Mouse (Mus musculus) CH12.LX (cell line): ENCODE results near the gene Dnajc7. TPM values are rescaled to one million over a fixed set of nuclear protein-coding genes. Genes with fewer than 3 reads are reported as not detected.

Experiments used
- DNase-seq: peaks from one replicate; pipeline ENCODE4 v3.0.0-alpha.2; 2013; ENCODE audit errors: extremely low read depth
- H3K27ac ChIP-seq: 2 replicates; pipeline ENCODE4 v1.5.1; 2012; ENCODE audit warnings: low read depth, mild to moderate bottlenecking, control low read depth, moderate library complexity; ENCODE audit not compliant: insufficient read depth
- H3K27me3 ChIP-seq: replicated peaks from 2 replicates; pipeline ENCODE3; 2012; ENCODE audit warnings: inconsistent platforms
- H3K36me3 ChIP-seq, 2 experiments: replicated peaks in 1 of 2; 2 replicates each; pipeline versions ENCODE3 to v1.6.1; 2012; ENCODE audit warnings: inconsistent platforms in 1 of 2, low read length in 1 of 2, mild to moderate bottlenecking in 1 of 2, mixed read lengths in 1 of 2, moderate library complexity in 1 of 2; ENCODE audit not compliant: control insufficient read depth in 1 of 2, insufficient read depth in 1 of 2
- H3K4me1 ChIP-seq, 2 experiments: 2 replicates each; pipeline ENCODE4 v1.6.1; 2012; ENCODE audit warnings: inconsistent platforms in 1 of 2, moderate library complexity in 1 of 2; ENCODE audit not compliant: insufficient read depth in 2 of 2, control insufficient read depth in 1 of 2
- H3K4me2 ChIP-seq: 2 replicates; pipeline ENCODE4 v1.6.1; 2012; ENCODE audit warnings: low read depth, mild to moderate bottlenecking, control low read depth; ENCODE audit not compliant: poor library complexity, insufficient read depth, severe bottlenecking
- H3K4me3 ChIP-seq, 3 experiments: fragments of 150-350 bp in 1 of 3; sonication (generic) in 1 of 3; replicated peaks in 1 of 3; 2 replicates each; pipeline versions ENCODE3 to v1.5.1; 2011 to 2012; ENCODE audit warnings: low read depth in 2 of 3, low read length in 2 of 3, mild to moderate bottlenecking in 2 of 3, moderate library complexity in 2 of 3, control low read depth in 1 of 3, improper control_type of control experiment in 1 of 3, inconsistent platforms in 1 of 3, mixed read lengths in 1 of 3; ENCODE audit not compliant: poor library complexity in 1 of 3
- H3K79me2 ChIP-seq: replicated peaks from 2 replicates; pipeline ENCODE4 v1.6.1; 2012; ENCODE audit warnings: mild to moderate bottlenecking, moderate library complexity; ENCODE audit not compliant: control insufficient read depth, poor library complexity, insufficient read depth, severe bottlenecking; ENCODE audit errors: extremely low read depth
- H3K9ac ChIP-seq: 2 replicates; pipeline ENCODE4 v1.6.1; 2012; ENCODE audit warnings: low read depth, mild to moderate bottlenecking, control low read depth, moderate library complexity; ENCODE audit not compliant: insufficient read depth
- H3K9me3 ChIP-seq: replicated peaks from 2 replicates; pipeline ENCODE3; 2012; ENCODE audit warnings: low read length, inconsistent platforms, mixed read lengths
- BHLHE40 ChIP-seq: IDR thresholded peaks from 2 replicates; pipeline ENCODE4 v1.6.1; 2011; ENCODE audit warnings: mild to moderate bottlenecking, low read depth, low read length, improper control_type of control experiment
- CHD1 ChIP-seq: IDR thresholded peaks from 2 replicates; pipeline ENCODE4 v1.6.1; 2012; ENCODE audit warnings: low read depth, low read length, improper control_type of control experiment, inconsistent platforms
- CTCF ChIP-seq, 2 experiments: IDR thresholded peaks in 1 of 2; conservative IDR thresholded peaks in 1 of 2; 2 replicates each; pipeline ENCODE4 v1.5.1; 2011 to 2012; ENCODE audit warnings: low read depth in 2 of 2, low read length in 2 of 2, improper control_type of control experiment in 1 of 2, inconsistent platforms in 1 of 2, mild to moderate bottlenecking in 1 of 2, moderate library complexity in 1 of 2
- E2F4 ChIP-seq: IDR thresholded peaks from 2 replicates; pipeline ENCODE4 v1.6.1; 2011; ENCODE audit warnings: low read depth, low read length, improper control_type of control experiment; ENCODE audit not compliant: insufficient replicate concordance
- ELF1 ChIP-seq: IDR thresholded peaks from 2 replicates; pipeline ENCODE4 v1.6.1; 2014; ENCODE audit warnings: low read depth, mild to moderate bottlenecking, inconsistent platforms, low read length, improper control_type of control experiment
- GABPA ChIP-seq: IDR thresholded peaks from 2 replicates; pipeline ENCODE4 v1.6.1; 2012; ENCODE audit warnings: low read depth, low read length, improper control_type of control experiment, inconsistent platforms; ENCODE audit not compliant: insufficient replicate concordance
- HCFC1 ChIP-seq: IDR thresholded peaks from 2 replicates; pipeline ENCODE4 v1.6.1; 2012; ENCODE audit warnings: low read depth, mild to moderate bottlenecking, inconsistent platforms, low read length, improper control_type of control experiment
- IRF4 ChIP-seq: IDR thresholded peaks from 2 replicates; pipeline ENCODE4 v1.6.1; 2014; ENCODE audit warnings: low read depth, mild to moderate bottlenecking, inconsistent platforms, low read length, improper control_type of control experiment
- JUND ChIP-seq: conservative IDR thresholded peaks from 2 replicates; pipeline ENCODE4 v1.6.1; 2011; ENCODE audit warnings: low read depth, low read length, improper control_type of control experiment
- MAX ChIP-seq: IDR thresholded peaks from 2 replicates; pipeline ENCODE4 v1.6.1; 2011; ENCODE audit warnings: low read length, improper control_type of control experiment
- MYC ChIP-seq: IDR thresholded peaks from 2 replicates; pipeline ENCODE4 v1.6.1; 2011; ENCODE audit warnings: low read depth, mild to moderate bottlenecking, improper control_type of control experiment, low read length
- NELFE ChIP-seq: IDR thresholded peaks from 2 replicates; pipeline ENCODE4 v1.6.1; 2011; ENCODE audit warnings: low read depth, low read length, improper control_type of control experiment
- PAX5 ChIP-seq: IDR thresholded peaks from 2 replicates; pipeline ENCODE4 v1.6.1; 2012; ENCODE audit warnings: low read length, inconsistent platforms, mixed read lengths
- POLR2A ChIP-seq: IDR thresholded peaks from 2 replicates; pipeline ENCODE4 v1.6.1; 2011; ENCODE audit warnings: low read depth, mild to moderate bottlenecking, improper control_type of control experiment, low read length
- POLR2AphosphoS2 ChIP-seq: IDR thresholded peaks from 2 replicates; pipeline ENCODE4 v1.6.1; 2011; ENCODE audit warnings: low read depth, low read length, improper control_type of control experiment
- RAD21 ChIP-seq: IDR thresholded peaks from 2 replicates; pipeline ENCODE4 v1.6.1; 2011; ENCODE audit warnings: low read depth, mild to moderate bottlenecking, low read length, improper control_type of control experiment, moderate library complexity
- RCOR1 ChIP-seq: conservative IDR thresholded peaks from 2 replicates; pipeline ENCODE4 v1.6.1; 2012; ENCODE audit warnings: low read depth, mild to moderate bottlenecking, inconsistent platforms, low read length, improper control_type of control experiment
- SIN3A ChIP-seq: IDR thresholded peaks from 2 replicates; pipeline ENCODE4 v1.6.1; 2012; ENCODE audit warnings: low read length, improper control_type of control experiment, inconsistent platforms
- TCF12 ChIP-seq: IDR thresholded peaks from 2 replicates; pipeline ENCODE4 v1.6.1; 2014; ENCODE audit warnings: low read depth, mild to moderate bottlenecking, inconsistent platforms, low read length, improper control_type of control experiment
- UBTF ChIP-seq: IDR thresholded peaks from 2 replicates; pipeline ENCODE4 v1.6.1; 2012; ENCODE audit warnings: low read depth, mild to moderate bottlenecking, inconsistent platforms, low read length, improper control_type of control experiment, moderate library complexity
- ZC3H11A ChIP-seq: IDR thresholded peaks from 2 replicates; pipeline ENCODE4 v1.6.1; 2012; ENCODE audit warnings: low read depth, mild to moderate bottlenecking, inconsistent platforms, low read length, improper control_type of control experiment
- ZKSCAN1 ChIP-seq: IDR thresholded peaks from 2 replicates; pipeline ENCODE4 v1.6.1; 2012; ENCODE audit warnings: low read depth, inconsistent platforms, low read length, improper control_type of control experiment, borderline replicate concordance
- ZMIZ1 ChIP-seq: IDR thresholded peaks from 2 replicates; pipeline ENCODE4 v1.6.1; 2012; ENCODE audit warnings: low read depth, mild to moderate bottlenecking, inconsistent platforms, low read length, improper control_type of control experiment
- ZNF384 ChIP-seq: IDR thresholded peaks from 2 replicates; pipeline ENCODE4 v1.6.1; 2012; ENCODE audit warnings: low read depth, low read length, improper control_type of control experiment, inconsistent platforms
- dilution Hi-C: fragments of 300-500 bp; cut with MboI; formaldehyde crosslinking; loops from 2 replicates; pipeline ENCODE4 v1.14.3; 2020; ENCODE audit warnings: low sequenced_read_pairs; ENCODE audit not compliant: extremely low pct_unique_long_range_greater_than_20kb, extremely low pct_ligation_motif_present
- in situ Hi-C: fragments of 300-500 bp; cut with MboI; formaldehyde crosslinking; loops from 3 replicates; pipeline ENCODE4 v1.14.3; 2019; ENCODE audit warnings: low sequenced_read_pairs, low pct_ligation_motif_present, low pct_unique_long_range_greater_than_20kb, mixed read lengths
- polyA plus RNA-seq: library from polyadenylated mRNA; unstranded; fragments of >175 nt; gene quantifications from 2 replicates; pipeline ENCODE4 v1.2.1, GENCODE M21; 2012; ENCODE audit warnings: low read depth; ENCODE audit not compliant: insufficient read length
- total RNA-seq, 2 experiments: library from RNA; depleted of rRNA; stranded (reverse); fragments of 300-350 nt in 1 of 2; fragments of >200 nt in 1 of 2; gene quantifications; 2 replicates each; pipeline ENCODE4 v1.2.3; 2012 to 2014

Dnajc7 gene
- total and polyA plus RNA-seq, 3 experiments = 123 to 455 (median 249) TPM

DNA sequence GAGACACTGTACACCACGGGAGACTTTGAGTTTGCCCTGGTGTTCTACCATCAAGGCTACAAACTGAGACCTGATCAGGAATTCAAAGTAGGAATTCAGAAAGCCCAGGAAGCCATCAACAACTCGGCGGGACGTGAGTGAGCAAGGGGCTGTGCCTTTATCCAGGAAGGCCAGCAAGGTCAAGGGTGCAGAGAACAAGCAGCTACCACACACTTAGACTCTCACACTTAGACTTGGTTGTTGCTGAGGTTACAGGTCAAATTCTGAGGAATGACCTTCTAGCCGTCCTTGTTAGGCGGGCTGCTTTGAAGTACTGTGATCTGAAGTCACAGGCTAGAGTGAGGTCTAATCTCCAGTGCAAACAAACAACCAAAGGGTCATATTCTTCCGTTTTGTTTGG, 60.5 kb downstream of the Dnajc7 start:
- peaks cover 5 to 12% of the 10 kb centered on the region in 2 experiments for H3K4me1 ChIP-seq
- H3K9me3 ChIP-seq = no peaks in the 10 kb centered on the region
- in situ Hi-C loops = loop anchor here (5.0 kb wide), 1 partner anchor 37 kb away; no protein-coding TSS in a partner anchor
- DNase-seq = no peak
- H3K79me2 ChIP-seq = no peaks in the 10 kb centered on the region
- peaks cover 5% of the 10 kb centered on the region for H3K27me3 ChIP-seq
- no peak overlapping the region for H3K4me2 ChIP-seq
- no peak overlapping the region for H3K9ac ChIP-seq
- H3K27ac ChIP-seq = no peak overlapping the region
- dilution Hi-C loops = no loop called here
- no peak overlapping the region for H3K4me3 ChIP-seq
- no peak for TF ChIP-seq MAX
- TF ChIP-seq ZNF384 = no peak
- no peak for TF ChIP-seq BHLHE40
- TF ChIP-seq CHD1 = no peak
- no peak for TF ChIP-seq ELF1
- no peak for TF ChIP-seq ZC3H11A
- TF ChIP-seq MYC = no peak
- TF ChIP-seq POLR2AphosphoS2 = no peak
- no peak for TF ChIP-seq PAX5
- TF ChIP-seq RAD21 = no peak
- TF ChIP-seq CTCF (conservative IDR thresholded peaks at IDR 0.05 in 1 of 2, IDR thresholded peaks at IDR 0.05 in 1 of 2; ENCODE audit: low read depth in 2 of 2, low read length in 2 of 2) = no peak
- TF ChIP-seq SIN3A = no peak
- TF ChIP-seq, all 38 proteins: peak for 0
- no peaks in the 10 kb centered on the region for H3K36me3 ChIP-seq

DNA sequence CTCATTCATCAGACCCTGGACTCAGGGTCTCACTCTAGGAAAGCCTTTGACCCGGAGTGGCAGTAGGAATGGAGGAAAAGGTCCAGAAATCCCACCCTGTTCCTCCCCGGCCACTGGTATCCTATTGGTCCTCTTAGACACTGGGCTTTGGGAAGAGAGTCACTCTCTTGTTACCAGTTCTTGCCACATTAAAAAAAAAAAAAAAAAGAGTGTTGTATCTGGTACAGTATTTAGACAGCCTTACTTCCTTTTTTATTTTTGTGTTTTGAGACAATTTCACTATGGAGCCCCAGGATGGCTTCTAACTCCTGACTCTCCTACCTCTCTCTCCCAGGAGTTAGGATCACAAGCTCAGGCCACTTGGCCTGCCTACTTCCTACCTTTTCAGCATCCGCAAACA, 62.4 kb downstream of the Dnajc7 start:
- Histone ChIP-seq H3K36me3 (no peaks in the 10 kb centered on the region), H3K27me3 (peaks cover 5% of the 10 kb centered on the region), H3K9me3 (no peaks in the 10 kb centered on the region), H3K27ac (no peak overlapping the region), H3K4me2 (no peak overlapping the region), H3K4me3 (no peak overlapping the region), H3K79me2 (no peaks in the 10 kb centered on the region), H3K9ac (no peak overlapping the region), H3K4me1 (peaks cover 10 to 17% of the 10 kb centered on the region in 2 experiments)
- TF ChIP-seq SIN3A (no peak), ZNF384 (peak; percentile 17; the same call in 1 of the 2 replicates)
- in situ Hi-C loops = loop anchor here (5.0 kb wide), 1 partner anchor 35 kb away; no protein-coding TSS in a partner anchor
- DNase-seq = no peak
- dilution Hi-C loops = no loop called here

DNA sequence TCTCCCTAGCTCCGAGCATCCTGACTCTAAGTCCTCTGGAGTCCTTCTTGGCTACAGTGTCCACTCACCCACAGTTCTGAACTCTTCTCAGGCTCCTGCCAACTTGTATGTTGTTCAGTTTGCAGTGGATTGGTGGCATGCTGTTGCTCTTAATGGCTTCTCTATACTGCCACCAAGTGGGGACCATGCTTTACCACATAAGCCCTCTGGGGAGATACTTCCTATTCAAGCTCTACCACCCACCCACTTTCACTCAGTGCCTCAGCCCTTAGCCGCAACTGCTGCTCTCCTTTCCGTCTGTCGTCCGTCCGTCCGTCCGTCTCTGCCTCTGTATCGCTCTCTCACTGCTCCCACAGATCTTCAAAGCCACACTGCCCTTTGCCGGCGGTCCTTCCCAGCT, 64.4 kb downstream of the Dnajc7 start:
- in situ Hi-C loops = loop anchor here (5.0 kb wide), 1 partner anchor 33 kb away; no protein-coding TSS in a partner anchor
- peak overlapping the region in 1 of 3 experiments; percentile 38 for H3K4me3 ChIP-seq
- TF ChIP-seq BHLHE40 = peak; percentile 48; the same call in 1 of the 2 replicates
- TF ChIP-seq JUND = no peak; the same call in 1 of the 2 replicates
- TF ChIP-seq UBTF = no peak
- TF ChIP-seq ZMIZ1 = no peak
- TF ChIP-seq HCFC1 = peak; percentile 44; the same call in 1 of the 2 replicates
- TF ChIP-seq GABPA = no peak
- TF ChIP-seq POLR2AphosphoS2 = no peak
- TF ChIP-seq ZNF384 = no peak
- peak; percentile 63 to 98 for TF ChIP-seq CTCF (conservative IDR thresholded peaks at IDR 0.05 in 1 of 2, IDR thresholded peaks at IDR 0.05 in 1 of 2; ENCODE audit: low read depth in 2 of 2, low read length in 2 of 2)
- 0 out of 2 replicates have a peak, but pooled peaks have one; percentile 21 for TF ChIP-seq NELFE
- no peak for TF ChIP-seq PAX5
- peak; percentile 76; the same call in 1 of the 2 replicates for TF ChIP-seq IRF4
- TF ChIP-seq TCF12 = peak; percentile 40; the same call in 1 of the 2 replicates
- peak; percentile 81 for TF ChIP-seq ZC3H11A
- TF ChIP-seq ZKSCAN1 = no peak
- no peak for TF ChIP-seq RCOR1
- peak; percentile 35; the same call in 1 of the 2 replicates for TF ChIP-seq POLR2A
- no peak for TF ChIP-seq E2F4
- peak; percentile 79 for TF ChIP-seq SIN3A

More for the DNA sequence above, 64.4 kb downstream of the Dnajc7 start:
- H3K9ac ChIP-seq = 0 out of 2 replicates have a peak overlapping the region, but pooled peaks have one; percentile 12
- no peaks in the 10 kb centered on the region for H3K36me3 ChIP-seq
- H3K9me3 ChIP-seq = no peaks in the 10 kb centered on the region
- H3K27ac ChIP-seq = no peak overlapping the region
- peak overlapping the region; percentile 55; the same call in 1 of the 2 replicates for H3K4me2 ChIP-seq
- DNase-seq = peak; percentile 96
- dilution Hi-C loops = no loop called here
- H3K4me1 ChIP-seq = peaks cover 10 to 13% of the 10 kb centered on the region in 2 experiments
- no peaks in the 10 kb centered on the region for H3K79me2 ChIP-seq
- peaks cover 5% of the 10 kb centered on the region for H3K27me3 ChIP-seq
